Mouse (Mus musculus): ENCODE measurements around the gene Cdc37.

Cdc37 gene

DNA sequence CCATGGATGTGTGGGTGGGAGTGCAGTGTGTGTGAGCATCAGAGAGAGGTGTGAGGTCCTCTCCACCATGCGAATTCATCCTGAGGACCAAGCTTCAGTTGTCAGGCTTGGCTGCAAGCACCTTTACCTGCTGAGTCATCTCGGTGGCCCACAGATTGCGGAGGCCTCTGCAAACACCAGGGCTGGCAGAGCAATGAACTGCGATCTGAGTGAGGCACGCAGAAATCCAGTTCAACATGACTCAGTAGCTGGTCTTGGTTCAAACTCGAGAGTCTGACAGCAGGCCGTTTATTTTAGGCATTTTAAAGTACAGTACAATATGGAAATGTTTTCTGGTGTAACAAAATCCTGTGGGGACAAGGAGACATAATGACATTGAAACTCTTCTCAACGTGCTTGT lies 52.0 kb downstream of the Cdc37 start:
- DNase-seq (ENCODE audit: low spot score in 2 of 2): no peak

- DNase-seq (ENCODE audit: low spot score in 2 of 2): peak in 1 of 2 experiments; percentile 17
Observed at GRCm38 (mm10) chr9:21095958-21096357, 53.8 kb downstream of the Cdc37 start.

DNA sequence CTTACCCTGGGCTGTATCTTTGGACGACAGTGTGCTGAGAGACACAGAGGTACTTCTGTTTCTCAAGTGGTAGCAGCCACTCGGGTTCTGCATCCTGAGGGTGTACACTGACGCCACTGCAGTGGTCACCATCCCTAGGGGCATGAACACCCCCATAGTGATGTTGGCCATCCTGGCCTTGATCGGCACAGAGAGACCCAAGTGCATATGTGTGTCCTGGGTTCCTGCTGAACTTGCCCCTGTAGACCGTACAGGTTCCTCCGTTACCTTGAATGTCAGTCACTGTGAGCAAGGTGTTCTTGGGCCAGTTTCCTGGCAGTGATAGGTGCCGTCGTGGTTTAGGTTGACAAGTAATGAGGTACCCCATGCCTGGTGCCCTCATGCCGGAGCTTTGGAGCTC lies 56.4 kb downstream of the Cdc37 start:
- no peak for DNase-seq (ENCODE audit: low spot score in 2 of 2)

GRCm38 (mm10) chr9:21091707-21092320 lies 58.0 kb downstream of the Cdc37 start, which contains the start of the genes Gm38431 and Raver1:
TSS of gene Gm38431 (minus strand) at chr9:21091997.
TSS of gene Raver1 (minus strand) at chr9:21092008.
- peak; percentile 94 to 95 for DNase-seq (ENCODE audit: low spot score in 2 of 2)

DNA sequence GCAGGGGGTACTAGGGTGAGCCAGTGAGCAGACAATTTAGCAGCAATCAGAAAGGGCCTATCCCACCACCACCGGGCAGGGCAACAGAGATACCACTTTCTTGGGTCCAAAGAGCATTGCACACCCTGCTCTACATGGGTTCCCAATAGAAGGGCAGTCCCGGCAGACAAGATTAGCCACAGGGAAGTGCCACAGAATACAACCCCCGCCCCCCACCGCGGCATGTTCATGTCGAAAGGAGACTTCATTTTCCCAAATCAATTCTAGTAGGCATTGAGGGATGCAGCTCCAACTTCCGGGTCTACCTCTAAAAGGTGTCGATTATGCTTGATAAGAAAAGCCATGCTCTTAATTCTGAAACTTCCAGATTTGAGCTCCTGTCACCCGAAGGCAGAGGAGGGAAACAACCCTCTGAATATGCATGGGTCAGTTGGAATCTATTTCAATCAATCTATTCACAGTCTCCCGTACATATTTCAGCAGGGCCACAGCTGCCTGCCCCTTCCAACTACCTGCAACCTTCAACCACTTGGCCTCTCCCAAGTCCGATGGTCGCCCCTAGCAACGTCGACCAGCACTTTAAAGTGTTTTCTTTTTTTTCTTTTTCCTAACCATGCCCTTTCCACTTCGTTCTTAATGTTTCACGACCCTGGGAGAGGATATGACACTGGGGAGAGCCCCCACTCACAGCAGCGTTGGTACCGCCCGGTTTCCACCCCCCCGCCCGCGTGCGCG lies 58.6 kb downstream of the Cdc37 start:
- no peak for DNase-seq (ENCODE audit: low spot score in 2 of 2)

GRCm38 (mm10) chr9:21090537-21090936 lies 59.2 kb downstream of the Cdc37 start:
- DNase-seq (ENCODE audit: low spot score in 2 of 2): no peak

DNA sequence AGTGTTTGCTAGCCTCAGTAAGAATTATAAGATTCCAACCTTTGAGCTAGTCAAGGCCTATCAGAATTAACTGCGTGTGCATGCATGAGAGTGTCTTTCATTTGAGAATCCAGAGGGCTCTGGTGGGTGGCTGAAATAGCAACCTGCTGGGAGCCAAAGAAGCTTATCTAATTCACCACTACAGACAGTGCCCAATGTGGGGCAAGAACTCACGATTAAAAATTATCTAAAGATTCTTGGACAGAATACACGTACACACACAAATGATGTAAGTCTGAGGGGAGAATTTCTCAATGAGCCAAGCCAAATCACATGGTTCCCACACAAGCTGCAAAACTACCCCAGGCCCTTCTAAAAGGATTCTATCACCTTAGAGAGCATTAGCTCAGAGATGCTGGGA lies 66.5 kb downstream of the Cdc37 start:
- DNase-seq (ENCODE audit: low spot score in 2 of 2): no peak
